Mouse (Mus musculus): ENCODE measurements around the gene Adamts12.

Gene Adamts12

GRCm38 (mm10) chr15:11165883-11166282 is 101.3 kb downstream of the Adamts12 start:
- no peak for DNase-seq

GRCm38 (mm10) chr15:11173884-11174470 is 109.4 kb downstream of the Adamts12 start:
- peak; percentile 12 to 39 for DNase-seq

- DNase-seq: no peak
These were observed 110.3 kb downstream of the Adamts12 start for GRCm38 (mm10) chr15:11174842-11175241.

GRCm38 (mm10) chr15:11177448-11177847 is 112.9 kb downstream of the Adamts12 start:
- DNase-seq: no peak

- DNase-seq: no peak
These were observed 115.2 kb downstream of the Adamts12 start for GRCm38 (mm10) chr15:11179751-11180169.

GRCm38 (mm10) chr15:11186711-11187110 is 122.1 kb downstream of the Adamts12 start:
- DNase-seq: no peak

GRCm38 (mm10) chr15:11190447-11190846 is 125.9 kb downstream of the Adamts12 start:
- no peak for DNase-seq

- no peak for DNase-seq
These were observed 128.2 kb downstream of the Adamts12 start for GRCm38 (mm10) chr15:11192762-11193161.

GRCm38 (mm10) chr15:11197051-11197450 is 132.5 kb downstream of the Adamts12 start:
- no peak for DNase-seq

GRCm38 (mm10) chr15:11198246-11198795 is 133.7 kb downstream of the Adamts12 start:
- no peak for DNase-seq

- DNase-seq: no peak
These were observed 138.5 kb downstream of the Adamts12 start for GRCm38 (mm10) chr15:11203084-11203483.

- peak in 1 of 2 experiments; percentile 1 for DNase-seq
These were observed 140.3 kb downstream of the Adamts12 start for GRCm38 (mm10) chr15:11204934-11205333.

GRCm38 (mm10) chr15:11210976-11211375 is 146.4 kb downstream of the Adamts12 start:
- DNase-seq: no peak

GRCm38 (mm10) chr15:11233906-11234632 is 169.5 kb downstream of the Adamts12 start:
- no peak for DNase-seq

GRCm38 (mm10) chr15:11240406-11240805 is 175.8 kb downstream of the Adamts12 start:
- no peak for DNase-seq

- DNase-seq: no peak
These were observed 176.7 kb downstream of the Adamts12 start for GRCm38 (mm10) chr15:11241288-11241687.

- DNase-seq: no peak
These were observed 181.8 kb downstream of the Adamts12 start for GRCm38 (mm10) chr15:11246402-11246801.

- DNase-seq: no peak
These were observed 214.9 kb downstream of the Adamts12 start for GRCm38 (mm10) chr15:11279273-11280080.

- no peak for DNase-seq
These were observed 216.2 kb downstream of the Adamts12 start for GRCm38 (mm10) chr15:11280689-11281264.

GRCm38 (mm10) chr15:11283171-11283570 is 218.6 kb downstream of the Adamts12 start:
- no peak for DNase-seq

- DNase-seq: no peak
These were observed 223.2 kb downstream of the Adamts12 start for GRCm38 (mm10) chr15:11287780-11288179.

- DNase-seq: no peak
These were observed 227.7 kb downstream of the Adamts12 start for GRCm38 (mm10) chr15:11292246-11292645.

- DNase-seq: no peak
These were observed 230.4 kb downstream of the Adamts12 start for GRCm38 (mm10) chr15:11295016-11295415.
